Mouse (Mus musculus) heart, adult 2 months (tissue): ENCODE results near the gene 4933434E20Rik.

Experiments
- CTCF ChIP-seq: fragments of 200-600 bp; IDR thresholded peaks from 2 replicates; pipeline ENCODE4 v1.8.1; 2022; ENCODE audit warnings: antibody characterized with exemption, mild to moderate bottlenecking, moderate library complexity
- EP300 ChIP-seq: fragments of 200-500 bp; IDR thresholded peaks from 2 replicates; pipeline ENCODE4 v1.6.1; 2011; ENCODE audit warnings: low read depth, low read length, control low read depth; ENCODE audit not compliant: insufficient read depth
- POLR2A ChIP-seq: fragments of 200-500 bp; IDR thresholded peaks from 2 replicates; pipeline ENCODE4 v1.6.1; 2011; ENCODE audit warnings: mild to moderate bottlenecking, low read depth, low read length, control low read depth; ENCODE audit not compliant: insufficient read depth

GRCm38 (mm10) chr3:90103938-90104337 lies 52.5 kb downstream of the 4933434E20Rik start, which contains the start of gene Nup210l:
- TF ChIP-seq CTCF (no peak), POLR2A (no peak), EP300 (no peak)
